Mouse (Mus musculus) CH12.LX (cell line): ENCODE measurements at regions not wholly inside any gene's neighbourhood (a gene's known extent, or its start where the extent isn't known, plus 50 kb on each side); places are given as distances from the start of the nearest gene placed in this dataset.

Source experiments
- DNase-seq: peaks from one replicate; pipeline ENCODE4 v3.0.0-alpha.2; 2013; ENCODE audit errors: extremely low read depth
- H3K27ac ChIP-seq: 2 replicates; pipeline ENCODE4 v1.5.1; 2012; ENCODE audit warnings: low read depth, mild to moderate bottlenecking, control low read depth, moderate library complexity; ENCODE audit not compliant: insufficient read depth
- H3K27me3 ChIP-seq: replicated peaks from 2 replicates; pipeline ENCODE3; 2012; ENCODE audit warnings: inconsistent platforms
- H3K36me3 ChIP-seq, 2 experiments: replicated peaks in 1 of 2; 2 replicates each; pipeline versions ENCODE3 to v1.6.1; 2012; ENCODE audit warnings: inconsistent platforms in 1 of 2, low read length in 1 of 2, mild to moderate bottlenecking in 1 of 2, mixed read lengths in 1 of 2, moderate library complexity in 1 of 2; ENCODE audit not compliant: control insufficient read depth in 1 of 2, insufficient read depth in 1 of 2
- H3K4me1 ChIP-seq, 2 experiments: 2 replicates each; pipeline ENCODE4 v1.6.1; 2012; ENCODE audit warnings: inconsistent platforms in 1 of 2, moderate library complexity in 1 of 2; ENCODE audit not compliant: insufficient read depth in 2 of 2, control insufficient read depth in 1 of 2
- H3K4me2 ChIP-seq: 2 replicates; pipeline ENCODE4 v1.6.1; 2012; ENCODE audit warnings: low read depth, mild to moderate bottlenecking, control low read depth; ENCODE audit not compliant: poor library complexity, insufficient read depth, severe bottlenecking
- H3K4me3 ChIP-seq, 3 experiments: fragments of 150-350 bp in 1 of 3; sonication (generic) in 1 of 3; replicated peaks in 1 of 3; 2 replicates each; pipeline versions ENCODE3 to v1.5.1; 2011 to 2012; ENCODE audit warnings: low read depth in 2 of 3, low read length in 2 of 3, mild to moderate bottlenecking in 2 of 3, moderate library complexity in 2 of 3, control low read depth in 1 of 3, improper control_type of control experiment in 1 of 3, inconsistent platforms in 1 of 3, mixed read lengths in 1 of 3; ENCODE audit not compliant: poor library complexity in 1 of 3
- H3K79me2 ChIP-seq: replicated peaks from 2 replicates; pipeline ENCODE4 v1.6.1; 2012; ENCODE audit warnings: mild to moderate bottlenecking, moderate library complexity; ENCODE audit not compliant: control insufficient read depth, poor library complexity, insufficient read depth, severe bottlenecking; ENCODE audit errors: extremely low read depth
- H3K9ac ChIP-seq: 2 replicates; pipeline ENCODE4 v1.6.1; 2012; ENCODE audit warnings: low read depth, mild to moderate bottlenecking, control low read depth, moderate library complexity; ENCODE audit not compliant: insufficient read depth
- H3K9me3 ChIP-seq: replicated peaks from 2 replicates; pipeline ENCODE3; 2012; ENCODE audit warnings: low read length, inconsistent platforms, mixed read lengths
- BHLHE40 ChIP-seq: IDR thresholded peaks from 2 replicates; pipeline ENCODE4 v1.6.1; 2011; ENCODE audit warnings: mild to moderate bottlenecking, low read depth, low read length, improper control_type of control experiment
- CHD2 ChIP-seq: IDR thresholded peaks from 2 replicates; pipeline ENCODE4 v1.6.1; 2011; ENCODE audit warnings: low read length, improper control_type of control experiment
- EP300 ChIP-seq: IDR thresholded peaks from 2 replicates; pipeline ENCODE4 v1.6.1; 2011; ENCODE audit warnings: low read length, improper control_type of control experiment
- ETS1 ChIP-seq: conservative IDR thresholded peaks from 2 replicates; pipeline ENCODE4 v1.6.1; 2012; ENCODE audit warnings: low read depth, mild to moderate bottlenecking, inconsistent platforms, low read length, improper control_type of control experiment, moderate library complexity
- IRF4 ChIP-seq: IDR thresholded peaks from 2 replicates; pipeline ENCODE4 v1.6.1; 2014; ENCODE audit warnings: low read depth, mild to moderate bottlenecking, inconsistent platforms, low read length, improper control_type of control experiment
- JUN ChIP-seq: IDR thresholded peaks from 2 replicates; pipeline ENCODE4 v1.6.1; 2011; ENCODE audit warnings: low read depth, mild to moderate bottlenecking, low read length, improper control_type of control experiment, moderate library complexity; ENCODE audit not compliant: insufficient read depth
- MAX ChIP-seq: IDR thresholded peaks from 2 replicates; pipeline ENCODE4 v1.6.1; 2011; ENCODE audit warnings: low read length, improper control_type of control experiment
- MEF2A ChIP-seq: IDR thresholded peaks from 2 replicates; pipeline ENCODE4 v1.6.1; 2014; ENCODE audit warnings: low read depth, mild to moderate bottlenecking, inconsistent platforms, low read length, improper control_type of control experiment, borderline replicate concordance
- MXI1 ChIP-seq: IDR thresholded peaks from 2 replicates; pipeline ENCODE4 v1.6.1; 2011; ENCODE audit warnings: mild to moderate bottlenecking, low read depth, low read length, improper control_type of control experiment
- MYC ChIP-seq: IDR thresholded peaks from 2 replicates; pipeline ENCODE4 v1.6.1; 2011; ENCODE audit warnings: low read depth, mild to moderate bottlenecking, improper control_type of control experiment, low read length
- NELFE ChIP-seq: IDR thresholded peaks from 2 replicates; pipeline ENCODE4 v1.6.1; 2011; ENCODE audit warnings: low read depth, low read length, improper control_type of control experiment
- POLR2A ChIP-seq: IDR thresholded peaks from 2 replicates; pipeline ENCODE4 v1.6.1; 2011; ENCODE audit warnings: low read depth, mild to moderate bottlenecking, improper control_type of control experiment, low read length
- POLR2AphosphoS2 ChIP-seq: IDR thresholded peaks from 2 replicates; pipeline ENCODE4 v1.6.1; 2011; ENCODE audit warnings: low read depth, low read length, improper control_type of control experiment
- RAD21 ChIP-seq: IDR thresholded peaks from 2 replicates; pipeline ENCODE4 v1.6.1; 2011; ENCODE audit warnings: low read depth, mild to moderate bottlenecking, low read length, improper control_type of control experiment, moderate library complexity
- RCOR1 ChIP-seq: conservative IDR thresholded peaks from 2 replicates; pipeline ENCODE4 v1.6.1; 2012; ENCODE audit warnings: low read depth, mild to moderate bottlenecking, inconsistent platforms, low read length, improper control_type of control experiment
- SIN3A ChIP-seq: IDR thresholded peaks from 2 replicates; pipeline ENCODE4 v1.6.1; 2012; ENCODE audit warnings: low read length, improper control_type of control experiment, inconsistent platforms
- SMC3 ChIP-seq: IDR thresholded peaks from 2 replicates; pipeline ENCODE4 v1.6.1; 2011; ENCODE audit warnings: low read depth, low read length, improper control_type of control experiment
- TBP ChIP-seq: conservative IDR thresholded peaks from 2 replicates; pipeline ENCODE4 v1.6.1; 2011; ENCODE audit warnings: low read depth, low read length, improper control_type of control experiment
- TCF12 ChIP-seq: IDR thresholded peaks from 2 replicates; pipeline ENCODE4 v1.6.1; 2014; ENCODE audit warnings: low read depth, mild to moderate bottlenecking, inconsistent platforms, low read length, improper control_type of control experiment
- UBTF ChIP-seq: IDR thresholded peaks from 2 replicates; pipeline ENCODE4 v1.6.1; 2012; ENCODE audit warnings: low read depth, mild to moderate bottlenecking, inconsistent platforms, low read length, improper control_type of control experiment, moderate library complexity
- USF1 ChIP-seq: IDR thresholded peaks from 2 replicates; pipeline ENCODE4 v1.6.1; 2014; ENCODE audit warnings: low read depth, mild to moderate bottlenecking, inconsistent platforms, low read length, improper control_type of control experiment
- USF2 ChIP-seq: conservative IDR thresholded peaks from 2 replicates; pipeline ENCODE4 v1.6.1; 2011; ENCODE audit warnings: low read depth, low read length, improper control_type of control experiment
- ZC3H11A ChIP-seq: IDR thresholded peaks from 2 replicates; pipeline ENCODE4 v1.6.1; 2012; ENCODE audit warnings: low read depth, mild to moderate bottlenecking, inconsistent platforms, low read length, improper control_type of control experiment
- ZKSCAN1 ChIP-seq: IDR thresholded peaks from 2 replicates; pipeline ENCODE4 v1.6.1; 2012; ENCODE audit warnings: low read depth, inconsistent platforms, low read length, improper control_type of control experiment, borderline replicate concordance
- dilution Hi-C: fragments of 300-500 bp; cut with MboI; formaldehyde crosslinking; loops from 2 replicates; pipeline ENCODE4 v1.14.3; 2020; ENCODE audit warnings: low sequenced_read_pairs; ENCODE audit not compliant: extremely low pct_unique_long_range_greater_than_20kb, extremely low pct_ligation_motif_present
- in situ Hi-C: fragments of 300-500 bp; cut with MboI; formaldehyde crosslinking; loops from 3 replicates; pipeline ENCODE4 v1.14.3; 2019; ENCODE audit warnings: low sequenced_read_pairs, low pct_ligation_motif_present, low pct_unique_long_range_greater_than_20kb, mixed read lengths

- H3K79me2 ChIP-seq: no peaks in the 10 kb centered on the region
- H3K36me3 ChIP-seq: no peaks in the 10 kb centered on the region
- no peaks in the 10 kb centered on the region for H3K4me1 ChIP-seq
- no peak overlapping the region for H3K27ac ChIP-seq
- no peak for DNase-seq
- dilution Hi-C loops (no loop called here), in situ Hi-C loops (no loop called here)
- H3K9ac ChIP-seq: no peak overlapping the region
- no peaks in the 10 kb centered on the region for H3K27me3 ChIP-seq
- no peak overlapping the region for H3K4me2 ChIP-seq
- peaks cover 25% of the 10 kb centered on the region for H3K9me3 ChIP-seq
- no peak overlapping the region for H3K4me3 ChIP-seq
- TF ChIP-seq ETS1 (no peak), RAD21 (no peak), UBTF (no peak), TCF12 (no peak), NELFE (no peak), IRF4 (no peak), CHD2 (no peak), MXI1 (no peak), EP300 (no peak), SIN3A (no peak)
- TF ChIP-seq, all 38 proteins: peak for 0
Observed at GRCm38 (mm10) chr8:49254311-49254828, 410.6 kb upstream of the Tenm3 start.

- Histone ChIP-seq H3K9me3 (peaks cover 26% of the 10 kb centered on the region), H3K4me2 (no peak overlapping the region), H3K9ac (no peak overlapping the region)
- TF ChIP-seq ZKSCAN1: no peak
- TF ChIP-seq TCF12: no peak
- no peak for TF ChIP-seq EP300
- no peak for TF ChIP-seq MXI1
- no peak for TF ChIP-seq MEF2A
- TF ChIP-seq POLR2AphosphoS2: no peak
- TF ChIP-seq, all 38 proteins: peak for 0
- no peak overlapping the region for H3K27ac ChIP-seq
- in situ Hi-C loops (no loop called here), dilution Hi-C loops (no loop called here)
- no peak for DNase-seq
- H3K4me1 ChIP-seq: no peaks in the 10 kb centered on the region
- no peaks in the 10 kb centered on the region for H3K36me3 ChIP-seq
- no peak overlapping the region for H3K4me3 ChIP-seq
- H3K79me2 ChIP-seq: no peaks in the 10 kb centered on the region
- no peaks in the 10 kb centered on the region for H3K27me3 ChIP-seq
Observed at GRCm38 (mm10) chr8:49243002-49243401, 399.3 kb upstream of the Tenm3 start.

GRCm38 (mm10) chr8:49236822-49237071 is 393.0 kb upstream of the Tenm3 start:
- H3K4me1 ChIP-seq: no peaks in the 10 kb centered on the region
- no peak overlapping the region for H3K27ac ChIP-seq
- no peaks in the 10 kb centered on the region for H3K36me3 ChIP-seq
- dilution Hi-C loops (no loop called here), in situ Hi-C loops (no loop called here)
- TF ChIP-seq ZKSCAN1: no peak
- no peak for TF ChIP-seq SIN3A
- TF ChIP-seq CHD2: no peak
- no peak for TF ChIP-seq EP300
- TF ChIP-seq POLR2A: no peak
- TF ChIP-seq ETS1: no peak
- TF ChIP-seq SMC3: no peak
- TF ChIP-seq ZC3H11A: no peak
- no peak for TF ChIP-seq IRF4
- TF ChIP-seq USF1: no peak
- no peak for TF ChIP-seq MYC
- no peak for TF ChIP-seq JUN
- TF ChIP-seq USF2: no peak
- no peak for TF ChIP-seq TBP
- no peak for TF ChIP-seq BHLHE40
- no peak for TF ChIP-seq POLR2AphosphoS2
- TF ChIP-seq TCF12: no peak
- no peak for TF ChIP-seq MAX
- TF ChIP-seq RCOR1: no peak
- H3K27me3 ChIP-seq: no peaks in the 10 kb centered on the region
- no peaks in the 10 kb centered on the region for H3K79me2 ChIP-seq
- no peak for DNase-seq
- H3K4me2 ChIP-seq: no peak overlapping the region
- no peak overlapping the region for H3K9ac ChIP-seq
- H3K4me3 ChIP-seq: no peak overlapping the region
- H3K9me3 ChIP-seq: peaks cover 26% of the 10 kb centered on the region
